Mouse (Mus musculus): ENCODE measurements around the gene Ank2.

The Ank2 gene

GRCm38 (mm10) chr3:127019728-127020127 lies 479.4 kb downstream of the Ank2 start:
- no peak for DNase-seq (ENCODE audit: low spot score)

- DNase-seq (ENCODE audit: low spot score) = no peak
Observed at GRCm38 (mm10) chr3:127019109-127019508, 480.0 kb downstream of the Ank2 start.

GRCm38 (mm10) chr3:127017523-127017922 lies 481.6 kb downstream of the Ank2 start:
- no peak for DNase-seq (ENCODE audit: low spot score)

- no peak for DNase-seq (ENCODE audit: low spot score)
Observed at GRCm38 (mm10) chr3:127015596-127015995, 483.6 kb downstream of the Ank2 start.

GRCm38 (mm10) chr3:127015175-127015574 lies 484.0 kb downstream of the Ank2 start:
- DNase-seq (ENCODE audit: low spot score) = no peak

GRCm38 (mm10) chr3:127013976-127014375 lies 485.2 kb downstream of the Ank2 start:
- no peak for DNase-seq (ENCODE audit: low spot score)

GRCm38 (mm10) chr3:127012525-127012924 lies 486.6 kb downstream of the Ank2 start:
- peak; percentile 65 for DNase-seq (ENCODE audit: low spot score)

GRCm38 (mm10) chr3:127005898-127006673 lies 493.1 kb downstream of the Ank2 start:
- DNase-seq (ENCODE audit: low spot score) = no peak

GRCm38 (mm10) chr3:127004860-127005633 lies 494.1 kb downstream of the Ank2 start:
- peak; percentile 36 for DNase-seq (ENCODE audit: low spot score)

- no peak for DNase-seq (ENCODE audit: low spot score)
Observed at GRCm38 (mm10) chr3:127003946-127004345, 495.2 kb downstream of the Ank2 start.

GRCm38 (mm10) chr3:126998742-126999112 lies 500.4 kb downstream of the Ank2 start:
- no peak for DNase-seq (ENCODE audit: low spot score)

GRCm38 (mm10) chr3:126998008-126998741 lies 501.0 kb downstream of the Ank2 start:
- peak; percentile 75 for DNase-seq (ENCODE audit: low spot score)

GRCm38 (mm10) chr3:126997391-126998007 lies 501.7 kb downstream of the Ank2 start:
- peak; percentile 79 for DNase-seq (ENCODE audit: low spot score)

- DNase-seq (ENCODE audit: low spot score) = no peak
Observed at GRCm38 (mm10) chr3:126996721-126997120, 502.4 kb downstream of the Ank2 start.

- DNase-seq (ENCODE audit: low spot score) = peak; percentile 46
Observed at GRCm38 (mm10) chr3:126995970-126996369, 503.2 kb downstream of the Ank2 start.

GRCm38 (mm10) chr3:126994149-126994548 lies 505.0 kb downstream of the Ank2 start:
- peak; percentile 38 for DNase-seq (ENCODE audit: low spot score)

- DNase-seq (ENCODE audit: low spot score) = no peak
Observed at GRCm38 (mm10) chr3:126989936-126990335, 509.2 kb downstream of the Ank2 start.

- DNase-seq (ENCODE audit: low spot score) = no peak
Observed at GRCm38 (mm10) chr3:126986687-126987086, 512.5 kb downstream of the Ank2 start.

GRCm38 (mm10) chr3:126982814-126983213 lies 516.3 kb downstream of the Ank2 start:
- no peak for DNase-seq (ENCODE audit: low spot score)

- no peak for DNase-seq (ENCODE audit: low spot score)
Observed at GRCm38 (mm10) chr3:126981163-126981562, 518.0 kb downstream of the Ank2 start.

GRCm38 (mm10) chr3:126979635-126980034 lies 519.5 kb downstream of the Ank2 start:
- DNase-seq (ENCODE audit: low spot score) = no peak

- DNase-seq (ENCODE audit: low spot score) = peak; percentile 79
Observed at GRCm38 (mm10) chr3:126978768-126979410, 520.3 kb downstream of the Ank2 start.
